In the genomic region with DNA sequence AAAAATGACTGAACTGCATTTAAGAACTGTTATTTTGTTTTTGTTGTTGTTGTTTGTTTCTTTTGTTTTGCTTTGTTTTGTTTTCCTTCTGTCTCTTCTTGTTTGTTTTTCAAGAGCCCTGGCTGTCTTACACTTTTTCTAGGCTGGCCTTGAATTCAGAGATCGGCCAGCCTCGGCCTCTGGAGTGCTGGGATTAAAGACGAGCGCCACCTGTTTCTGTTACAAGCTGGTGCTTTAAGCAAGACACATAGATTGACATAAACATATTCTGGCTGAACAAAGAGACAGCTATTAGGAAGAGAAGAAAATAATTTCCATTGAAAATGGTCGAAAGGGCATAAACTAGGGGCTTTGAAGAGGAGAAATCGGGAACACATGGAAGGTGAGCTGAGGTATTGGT, we compare ENCODE assay signal across 27 mouse cellular contexts. TPM values are rescaled to one million over a fixed set of nuclear protein-coding genes. Genes with fewer than 3 reads are reported as not detected.
"Had no signal": no experiment of that assay in that cellular context is flagged by ENCODE, and none has a peak within 500 bp of the region (broad histone marks: within the 10 kb centered on the region; RNA-seq: fewer than 3 reads in every experiment).

No protein-coding gene starts in this region.

- H3K27ac ChIP-seq: gastrocnemius, adult 2 months; heart, adult 2 months; hindbrain, embryonic 10.5 days; hindbrain, embryonic 14.5 days; intestine, embryonic 15.5 days; left cerebral cortex, adult 2 months; limb, embryonic 10.5 days; limb, embryonic 12.5 days; liver, embryonic 13.5 days; liver, embryonic 15.5 days had no signal

- H3K4me1 ChIP-seq: heart, embryonic 12.5 days; intestine, embryonic 15.5 days; liver, embryonic 13.5 days; liver, embryonic 15.5 days had no signal

- H3K27me3 ChIP-seq: heart, embryonic 12.5 days; intestine, embryonic 15.5 days; limb, embryonic 12.5 days; liver, embryonic 13.5 days; liver, embryonic 15.5 days had no signal

- H3K9me3 ChIP-seq: heart, embryonic 12.5 days; hindbrain, embryonic 10.5 days; intestine, embryonic 15.5 days; limb, embryonic 10.5 days; limb, embryonic 12.5 days; liver, embryonic 13.5 days; liver, embryonic 15.5 days had no signal

- H3K9ac ChIP-seq: heart, embryonic 12.5 days; hindbrain, embryonic 14.5 days; intestine, embryonic 15.5 days; limb, embryonic 12.5 days; liver, embryonic 13.5 days; liver, embryonic 15.5 days had no signal

- H3K36me3 ChIP-seq: heart, embryonic 12.5 days; hindbrain, embryonic 10.5 days; intestine, embryonic 15.5 days; limb, embryonic 10.5 days; limb, embryonic 12.5 days; liver, embryonic 13.5 days; liver, embryonic 15.5 days had no signal

- H3K4me2 ChIP-seq: heart, embryonic 12.5 days; hindbrain, embryonic 14.5 days; intestine, embryonic 15.5 days; limb, embryonic 12.5 days; liver, embryonic 11.5 days; liver, embryonic 13.5 days; liver, embryonic 15.5 days had no signal

- ATAC-seq: hindbrain, embryonic 16.5 days; inflammation-experienced regulatory T-cells, adult 6 months; intestine, embryonic 15.5 days; intestine, postnatal 0 days had no signal

- DNase-seq: gastrocnemius, adult 2 months; gastrocnemius, postnatal 10 days; gastrocnemius, postnatal 25 days; heart, adult 2 months; heart, postnatal 10 days; heart, postnatal 4 days; kidney, adult 18-20 months; kidney, adult 8-10 months; kidney, postnatal 10 days; kidney, postnatal 25 days; kidney, postnatal 4 days; layer of hippocampus, adult 9-11 months; layer of hippocampus, postnatal 36 days; liver; liver, embryonic 13.5 days had no signal

- H3K4me3 ChIP-seq: gastrocnemius, adult 2 months; heart, adult 2 months; heart, embryonic 12.5 days; hindbrain, embryonic 10.5 days; intestine, embryonic 15.5 days; left cerebral cortex, adult 2 months; limb, embryonic 10.5 days; limb, embryonic 12.5 days; liver, embryonic 13.5 days; liver, embryonic 15.5 days had no signal

RNA-seq across cellular contexts. Expression of a gene that starts 51.1 kb away (rescaled TPM):
- polyA plus RNA-seq: inflammation-experienced regulatory T-cells, adult 6 months had no signal
